23 mouse cellular contexts compared by ENCODE assay signal in genomic region chr5:44714508-44714907, GRCm38 (mm10).
A peak's percentile ranks its signal among the peaks of the same experiment; 100 is the strongest.
DNase-seq lines count a peak whose midpoint lies in the region; ATAC-seq lines count a peak whose summit lies in the region.
"Had no signal": no experiment of that assay in that cellular context is flagged by ENCODE, and none has a peak within 500 bp of the region (broad histone marks: within the 10 kb centered on the region; RNA-seq: fewer than 3 reads in every experiment).

No protein-coding gene starts in this region.

- H3K4me3 ChIP-seq in kidney, embryonic 16.5 days (ENCODE audit: low read length) = no peak overlapping the region
- H3K4me3 ChIP-seq in kidney, embryonic 15.5 days (replicated peaks) = no peak overlapping the region
- no peak overlapping the region for H3K4me3 ChIP-seq in neural tube, embryonic 13.5 days
- no peak overlapping the region for H3K4me3 ChIP-seq in heart, embryonic 12.5 days
- H3K4me3 ChIP-seq: forebrain, embryonic 10.5 days; gastrocnemius, adult 2 months; heart, embryonic 13.5 days had no signal

- H3K9ac ChIP-seq in kidney, embryonic 16.5 days (replicated peaks; ENCODE audit: low read length) = no peak overlapping the region
- H3K9ac ChIP-seq in kidney, embryonic 15.5 days = no peak overlapping the region
- H3K9ac ChIP-seq in neural tube, embryonic 13.5 days = no peak overlapping the region
- H3K9ac ChIP-seq in heart, embryonic 12.5 days = no peak overlapping the region
- H3K9ac ChIP-seq: heart, embryonic 13.5 days; hindbrain, embryonic 14.5 days had no signal

- peak overlapping the region; percentile 8; the same call in 1 of the 2 replicates for H3K27ac ChIP-seq in kidney, embryonic 16.5 days (ENCODE audit: low read length)
- H3K27ac ChIP-seq in kidney, embryonic 15.5 days = no peak overlapping the region
- peak overlapping the region; percentile 38; the same call in 1 of the 2 replicates for H3K27ac ChIP-seq in neural tube, embryonic 13.5 days (replicated peaks)
- H3K27ac ChIP-seq in heart, embryonic 12.5 days (ENCODE audit: poor library complexity, severe bottlenecking) = no peak overlapping the region
- H3K27ac ChIP-seq: gastrocnemius, adult 2 months; heart, embryonic 13.5 days; hindbrain, postnatal 0 days had no signal

- no peaks in the 10 kb centered on the region for H3K9me3 ChIP-seq in kidney, embryonic 16.5 days (ENCODE audit: low read length)
- no peaks in the 10 kb centered on the region for H3K9me3 ChIP-seq in kidney, embryonic 15.5 days (replicated peaks)
- H3K9me3 ChIP-seq in neural tube, embryonic 13.5 days = no peaks in the 10 kb centered on the region
- H3K9me3 ChIP-seq in heart, embryonic 12.5 days (replicated peaks) = no peaks in the 10 kb centered on the region
- H3K9me3 ChIP-seq: forebrain, embryonic 10.5 days; heart, embryonic 13.5 days had no signal

- H3K36me3 ChIP-seq in kidney, embryonic 16.5 days (ENCODE audit: insufficient read depth, low read length) = no peaks in the 10 kb centered on the region
- no peaks in the 10 kb centered on the region for H3K36me3 ChIP-seq in kidney, embryonic 15.5 days
- H3K36me3 ChIP-seq in neural tube, embryonic 13.5 days = no peaks in the 10 kb centered on the region
- H3K36me3 ChIP-seq in heart, embryonic 12.5 days = no peaks in the 10 kb centered on the region
- H3K36me3 ChIP-seq: forebrain, embryonic 10.5 days; heart, embryonic 13.5 days had no signal

- DNase-seq in neural tube, embryonic 10.5 days (ENCODE audit: extremely low spot score, low spot score) = no peak
- DNase-seq in telencephalon, adult 2 months (ENCODE audit: low read depth, low spot score) = peak; percentile 31
- DNase-seq: adrenal gland, adult 2 months; adrenal gland, postnatal 14 days; cerebellum, adult 18-20 months; cerebellum, adult 9-10 months; cerebellum, postnatal 14 days; gastrocnemius, adult 2 months; gastrocnemius, postnatal 14 days; heart, adult 18-20 months; heart, postnatal 14 days; heart, postnatal 4 days had no signal

- whole genome bisulfite sequencing in kidney, embryonic 16.5 days = 53% methylated on average over 4 of the region's 4 CpGs
- 63% methylated on average over 4 of the region's 4 CpGs for WGBS in kidney, embryonic 15.5 days
- WGBS in neural tube, embryonic 13.5 days = 36% methylated on average over 4 of the region's 4 CpGs
- WGBS in heart, embryonic 12.5 days = 59% methylated on average over 4 of the region's 4 CpGs

- no peaks in the 10 kb centered on the region for H3K27me3 ChIP-seq in kidney, embryonic 16.5 days (ENCODE audit: insufficient read depth, low read length)
- H3K27me3 ChIP-seq in kidney, embryonic 15.5 days = no peaks in the 10 kb centered on the region
- H3K27me3 ChIP-seq in neural tube, embryonic 13.5 days = no peaks in the 10 kb centered on the region
- H3K27me3 ChIP-seq in heart, embryonic 12.5 days (replicated peaks) = no peaks in the 10 kb centered on the region
- H3K27me3 ChIP-seq: heart, embryonic 13.5 days had no signal

- no peak overlapping the region for H3K4me2 ChIP-seq in kidney, embryonic 16.5 days (replicated peaks; ENCODE audit: low read depth, low read length)
- H3K4me2 ChIP-seq in kidney, embryonic 15.5 days = no peak overlapping the region
- no peak overlapping the region for H3K4me2 ChIP-seq in neural tube, embryonic 13.5 days
- H3K4me2 ChIP-seq in heart, embryonic 12.5 days = no peak overlapping the region
- H3K4me2 ChIP-seq: heart, embryonic 13.5 days; hindbrain, embryonic 14.5 days had no signal

- no peaks in the 10 kb centered on the region for H3K4me1 ChIP-seq in kidney, embryonic 16.5 days (ENCODE audit: insufficient read depth, low read length)
- 0 out of 2 replicates have a peak, but pooled peaks cover 6% of the 10 kb centered on the region for H3K4me1 ChIP-seq in kidney, embryonic 15.5 days
- peaks cover 29% of the 10 kb centered on the region for H3K4me1 ChIP-seq in neural tube, embryonic 13.5 days (replicated peaks)
- no peaks in the 10 kb centered on the region for H3K4me1 ChIP-seq in heart, embryonic 12.5 days (replicated peaks)
- H3K4me1 ChIP-seq: heart, embryonic 13.5 days had no signal

- ATAC-seq in kidney, embryonic 16.5 days (ENCODE audit: low FRiP score, low TSS enrichment) = no peak
- no peak for ATAC-seq in kidney, embryonic 15.5 days (replicated peaks; ENCODE audit: low FRiP score)
- no peak for ATAC-seq in neural tube, embryonic 13.5 days (ENCODE audit: low read depth)
- ATAC-seq in heart, embryonic 12.5 days (ENCODE audit: insufficient number of reproducible peaks, low FRiP score) = no peak
- ATAC-seq: CD4-positive, CD25-positive, alpha-beta regulatory T cell, adult 4 months; forebrain, embryonic 14.5 days; hindbrain, postnatal 0 days; inflammation-experienced regulatory T-cells, adult 6 months had no signal

Comparison
In these comparisons a context has a peak if more than half of its experiments do, and no peak if none do; other contexts are left out.
1. H3K27ac ChIP-seq: peak in kidney, embryonic 16.5 days (single experiment) and neural tube, embryonic 13.5 days (single experiment); none in kidney, embryonic 15.5 days (single experiment) and heart, embryonic 12.5 days (single experiment).